Mouse (Mus musculus) c-Kit-positive CD71-positive TER-119-positive erythroid progenitor cells, embryonic 14.5 days (primary cell): ENCODE measurements around the gene Gm4181.
"Not testable (repeated sequence)": the region's sequence is repeated elsewhere in the genome, so short reads cannot be mapped to it uniquely, and the experiment has no call there.

Experiments
- DNase-seq: peaks from one replicate; pipeline ENCODE4 v3.0.0-alpha.2; 2013; ENCODE audit warnings: low spot score

The Gm4181 gene

DNA sequence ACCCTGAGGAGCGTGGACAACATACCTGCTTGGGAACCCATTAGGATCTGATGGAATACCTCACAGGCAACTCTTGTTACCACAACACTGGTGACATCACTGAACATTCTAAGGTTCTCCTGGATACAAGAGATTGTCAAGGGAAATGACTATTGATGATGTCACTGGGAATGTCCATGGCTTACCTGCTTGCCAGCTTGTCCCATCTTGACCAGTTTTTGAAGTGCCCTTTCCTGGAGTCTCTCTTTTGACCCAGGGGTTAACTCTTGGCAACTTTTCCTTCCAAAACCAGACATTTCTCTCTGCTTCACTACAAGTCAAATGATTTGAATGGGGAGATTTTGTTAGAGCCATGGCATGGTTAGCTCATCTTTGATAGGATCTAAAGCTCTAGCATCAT lies at the start of gene Gm4181:
Gene Gm4181, minus strand, starts transcription at position 101 of the 400 bp plus-strand sequence.
- not testable (repeated sequence) for DNase-seq

DNA sequence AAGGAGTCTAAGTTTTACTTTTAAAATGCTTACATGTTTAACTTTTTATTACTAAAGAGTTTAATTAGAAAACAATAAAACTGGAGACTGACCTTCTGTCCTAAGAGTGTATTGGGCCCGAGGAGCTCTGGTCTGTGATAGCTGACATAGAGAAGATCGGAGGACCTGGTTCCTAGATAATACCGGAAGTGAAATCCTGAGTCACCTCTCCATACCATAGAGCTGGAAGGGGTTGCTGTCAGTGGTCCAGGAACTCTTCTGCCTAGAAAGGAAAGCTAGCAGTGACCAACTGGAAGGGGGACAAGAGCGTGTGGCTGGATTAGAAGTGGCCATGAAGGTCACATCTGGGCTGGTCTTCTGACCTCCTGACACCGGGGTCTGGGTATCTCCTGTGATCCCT lies 41.8 kb upstream of the Gm4181 start:
- DNase-seq = no peak

DNA sequence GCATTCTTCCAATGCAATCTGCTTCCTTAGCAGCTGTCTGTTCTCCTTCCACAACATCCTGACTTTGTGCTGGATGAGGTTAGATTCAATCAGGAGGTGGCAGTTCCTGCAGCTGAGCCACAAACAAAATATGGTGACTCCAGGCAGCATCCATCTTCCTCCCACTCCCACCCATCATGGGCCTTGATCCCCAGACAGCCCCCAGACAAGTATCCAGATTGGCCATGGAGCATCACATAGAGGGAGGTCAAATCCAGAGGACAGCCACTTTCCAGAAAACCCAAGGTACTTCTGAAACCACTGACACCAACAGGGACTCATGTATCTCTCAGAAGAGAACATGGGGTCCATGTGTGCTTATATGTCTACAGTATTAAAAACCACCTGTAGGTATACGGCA lies 3.0 kb downstream of the Gm4181 start:
- not testable (repeated sequence) for DNase-seq

DNA sequence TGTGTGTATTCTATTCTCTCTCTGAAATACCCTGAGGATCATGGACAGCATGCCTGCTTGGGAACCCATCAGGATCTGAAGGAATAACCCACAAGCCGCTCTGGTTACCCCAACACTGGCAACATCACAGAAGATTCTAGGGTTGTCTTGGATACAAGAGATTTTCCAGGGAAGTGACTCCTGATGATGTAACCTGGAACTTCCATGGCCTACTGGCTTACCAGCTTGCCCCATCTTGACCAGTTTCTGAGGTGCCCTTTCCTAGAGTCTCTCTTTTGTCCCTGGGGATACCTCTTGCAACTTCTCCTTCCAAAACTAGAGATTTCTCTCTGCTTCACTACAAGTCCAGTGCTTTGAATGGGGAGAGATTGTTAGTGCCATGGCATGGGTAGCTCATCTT lies 24.3 kb downstream of the Gm4181 start, which contains the start of gene Gm17078:
Gene Gm17078, minus strand, starts transcription at position 101 of the 400 bp plus-strand sequence.
- no peak for DNase-seq

DNA sequence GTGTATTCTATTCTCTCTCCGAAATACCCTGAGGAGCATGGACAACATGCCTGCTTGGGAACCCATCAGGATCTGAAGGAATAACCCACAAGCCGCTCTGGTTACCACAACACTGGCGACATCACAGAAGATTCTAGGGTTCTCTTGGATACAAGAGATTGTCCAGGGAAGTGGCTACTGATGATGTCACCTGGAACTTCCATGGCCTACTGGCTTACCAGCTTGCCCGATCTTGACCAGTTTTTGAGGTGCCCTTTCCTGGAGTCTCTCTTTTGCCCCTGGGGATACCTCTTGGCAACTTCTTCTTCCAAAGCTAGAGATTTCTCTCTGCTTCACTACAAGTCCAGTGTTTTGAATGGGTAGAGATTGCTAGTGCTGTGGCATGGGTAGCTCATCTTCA lies 43.4 kb downstream of the Gm4181 start, which contains the start of gene Gm17174:
Gene Gm17174, minus strand, starts transcription at position 101 of the 400 bp plus-strand sequence.
- not testable (repeated sequence) for DNase-seq
